Mouse (Mus musculus): ENCODE measurements around the gene Pik3cg.
"Not testable (repeated sequence)": the region's sequence is repeated elsewhere in the genome, so short reads cannot be mapped to it uniquely, and the experiment has no call there.

Gene Pik3cg

GRCm38 (mm10) chr12:32207948-32208891 is at the start of gene Pik3cg:
Pik3cg (minus strand) TSS chr12:32208659.
- DNase-seq: peak; percentile 42

DNA sequence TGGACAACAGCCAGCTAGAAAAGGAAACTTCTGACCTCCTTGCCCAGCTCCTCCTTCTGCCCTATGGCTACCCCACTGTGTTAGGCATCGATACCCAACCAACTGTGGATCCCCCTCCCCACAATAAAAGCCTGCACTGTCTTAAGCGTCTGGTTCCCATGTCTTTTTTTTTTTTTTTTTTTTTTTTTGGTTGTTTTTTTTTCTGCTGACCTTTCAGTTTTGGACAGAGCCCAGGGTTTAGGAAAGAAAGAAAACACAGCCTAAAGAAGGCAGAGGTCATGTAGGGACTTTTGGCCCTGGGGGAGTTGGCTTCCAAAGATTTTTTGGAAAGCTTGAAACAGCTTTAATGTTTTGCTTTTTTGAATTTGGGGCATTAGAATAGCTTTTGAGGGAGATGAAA is 40.0 kb upstream of the Pik3cg start:
- no peak for DNase-seq

DNA sequence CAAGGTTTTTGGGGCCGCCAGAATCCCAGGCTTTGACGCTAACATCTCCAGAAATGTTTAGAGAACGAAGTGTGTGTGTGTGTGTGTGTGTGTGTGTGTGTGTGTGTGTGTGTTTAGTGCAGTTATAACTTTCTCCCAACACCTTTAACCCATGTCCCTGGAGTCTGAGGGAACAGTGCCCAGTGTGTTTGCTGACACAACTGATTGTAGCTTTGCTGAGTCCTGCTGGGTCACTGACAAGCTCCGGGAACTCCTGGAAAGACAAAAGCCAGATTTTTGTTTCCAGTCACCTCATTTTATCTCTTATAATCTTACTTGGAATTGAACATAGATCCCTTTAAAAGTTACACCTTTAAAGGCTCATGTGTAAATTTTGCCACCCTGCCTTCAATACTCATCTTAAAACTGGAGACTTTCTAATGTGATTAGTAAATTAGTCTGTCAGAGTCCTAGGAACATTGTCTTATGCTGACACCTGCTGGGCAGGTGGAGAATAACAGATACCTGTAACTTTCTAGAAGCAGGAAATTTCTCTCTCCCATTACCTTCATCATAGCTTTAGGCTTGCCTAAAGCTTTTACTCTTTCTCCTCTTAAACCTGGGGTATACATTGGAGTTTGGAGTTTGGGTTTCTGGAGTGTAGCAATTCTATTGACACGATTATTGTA is 37.2 kb upstream of the Pik3cg start:
- DNase-seq: peak; percentile 50

DNA sequence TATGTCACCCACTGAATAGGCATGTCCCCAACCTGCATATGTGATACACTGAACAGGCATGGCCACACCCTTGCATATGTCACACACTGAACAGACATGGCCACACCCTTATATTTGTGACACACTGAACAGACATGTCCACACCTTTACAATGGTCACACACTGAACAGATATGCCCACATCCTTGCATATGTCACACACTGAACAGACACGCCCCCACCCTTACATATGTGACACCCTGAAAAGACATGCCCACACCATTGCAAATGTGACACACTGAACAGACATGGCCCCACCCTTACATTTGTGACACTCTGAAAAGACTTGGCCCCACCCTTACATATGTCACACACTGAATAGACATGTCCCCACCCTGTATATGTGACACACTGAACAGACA is 35.1 kb upstream of the Pik3cg start:
- DNase-seq: no peak

DNA sequence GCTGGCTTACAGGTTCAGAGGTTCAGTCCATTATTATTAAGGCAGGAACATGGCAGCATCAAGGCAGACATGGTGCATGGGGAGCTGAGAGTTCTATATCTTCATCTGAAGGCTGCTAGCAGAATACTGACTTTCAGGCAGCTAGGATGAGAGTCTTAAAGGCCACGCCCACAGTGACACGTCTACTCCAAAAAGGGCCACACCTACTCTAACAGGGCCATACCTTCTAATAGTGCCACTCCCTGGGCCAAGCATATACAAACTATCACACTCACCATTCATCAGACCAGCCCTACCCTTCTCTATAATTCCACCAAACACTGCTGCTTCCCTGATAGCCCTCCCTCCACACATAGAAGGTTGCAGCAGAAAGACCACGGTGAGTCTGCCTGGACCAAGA is 30.7 kb upstream of the Pik3cg start:
- DNase-seq: not testable (repeated sequence)

GRCm38 (mm10) chr12:32238433-32238832 is 30.0 kb upstream of the Pik3cg start:
- no peak for DNase-seq

DNA sequence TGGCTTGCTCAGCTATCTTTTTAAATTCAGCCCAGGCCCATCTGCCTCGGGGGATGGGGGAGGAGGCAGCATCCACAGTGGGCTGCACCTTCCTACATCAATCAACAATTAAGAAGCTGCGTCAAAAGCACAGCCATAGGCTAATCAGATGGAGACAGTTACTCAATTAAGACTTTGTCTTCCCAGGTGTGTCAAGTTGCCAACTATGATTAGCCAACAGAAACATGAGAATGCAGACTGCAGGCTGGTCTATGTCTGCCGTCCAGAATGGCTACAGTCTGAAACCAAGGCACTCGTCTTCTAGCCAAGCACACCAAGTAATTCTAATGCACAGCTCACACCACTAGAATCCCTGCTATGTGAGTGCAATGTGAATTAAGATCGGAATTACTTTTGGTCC is 29.4 kb upstream of the Pik3cg start:
- no peak for DNase-seq

DNA sequence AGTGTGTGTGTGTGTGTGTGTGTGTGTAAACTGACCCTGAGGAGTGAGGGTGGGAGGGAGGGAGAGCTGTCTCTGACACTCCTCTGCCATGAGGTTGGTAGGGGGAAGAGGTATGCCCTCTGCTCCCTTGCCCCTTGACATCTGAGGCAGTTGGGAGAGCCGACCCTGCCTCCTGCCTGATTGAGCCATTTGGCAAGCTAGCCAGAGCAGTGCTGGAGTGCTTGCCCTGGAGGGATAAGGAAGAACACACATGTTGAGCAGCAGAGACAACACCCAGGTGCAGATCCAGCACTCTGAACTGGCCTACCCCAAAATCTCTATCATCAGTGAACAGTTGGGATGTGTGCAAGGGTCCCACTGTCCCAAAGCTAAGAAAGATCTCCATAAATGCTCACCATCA is 28.7 kb upstream of the Pik3cg start:
- no peak for DNase-seq

DNA sequence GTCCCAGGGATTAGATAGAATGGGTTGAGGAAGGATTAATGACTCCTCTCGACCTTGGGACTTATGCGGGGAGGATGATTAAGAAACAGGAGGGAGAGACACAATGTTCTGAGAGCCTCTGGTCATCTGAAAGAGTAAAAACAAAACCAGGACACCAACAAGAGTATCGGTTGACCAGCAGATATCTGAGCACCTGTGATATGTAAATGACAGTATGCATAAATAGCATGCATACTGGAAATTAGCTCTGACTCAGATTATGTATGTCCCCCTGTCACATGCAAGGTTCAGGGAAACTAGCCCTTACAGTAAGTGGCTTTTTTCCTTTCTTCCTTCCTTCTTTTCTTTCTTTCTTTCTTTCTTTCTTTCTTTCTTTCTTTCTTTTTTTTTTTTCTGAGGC is 28.0 kb upstream of the Pik3cg start:
- no peak for DNase-seq

- no peak for DNase-seq
Observed at GRCm38 (mm10) chr12:32233871-32234270, 25.4 kb upstream of the Pik3cg start.

GRCm38 (mm10) chr12:32231398-32231797 is 22.9 kb upstream of the Pik3cg start:
- DNase-seq: no peak

DNA sequence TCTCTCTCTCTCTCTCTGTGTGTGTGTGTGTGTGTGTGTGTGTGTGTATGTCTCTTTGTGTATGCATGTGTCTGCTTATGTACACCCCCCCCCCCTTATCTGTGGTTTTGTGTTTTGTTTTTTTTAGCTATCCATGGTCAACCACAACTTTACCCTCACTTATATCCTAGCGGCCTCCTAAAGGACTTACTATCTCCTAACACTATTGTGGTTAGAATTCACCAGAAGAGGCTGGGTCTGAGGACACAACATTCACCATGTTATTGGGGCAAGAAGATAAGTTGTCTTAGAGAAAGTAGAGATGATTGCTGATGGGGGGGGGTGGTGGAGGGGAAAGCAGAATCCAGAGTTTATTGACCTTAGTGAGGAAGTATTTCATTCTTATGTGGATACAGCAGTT is 15.2 kb upstream of the Pik3cg start:
- no peak for DNase-seq

- DNase-seq: no peak
Observed at GRCm38 (mm10) chr12:32222758-32223385, 14.4 kb upstream of the Pik3cg start.

DNA sequence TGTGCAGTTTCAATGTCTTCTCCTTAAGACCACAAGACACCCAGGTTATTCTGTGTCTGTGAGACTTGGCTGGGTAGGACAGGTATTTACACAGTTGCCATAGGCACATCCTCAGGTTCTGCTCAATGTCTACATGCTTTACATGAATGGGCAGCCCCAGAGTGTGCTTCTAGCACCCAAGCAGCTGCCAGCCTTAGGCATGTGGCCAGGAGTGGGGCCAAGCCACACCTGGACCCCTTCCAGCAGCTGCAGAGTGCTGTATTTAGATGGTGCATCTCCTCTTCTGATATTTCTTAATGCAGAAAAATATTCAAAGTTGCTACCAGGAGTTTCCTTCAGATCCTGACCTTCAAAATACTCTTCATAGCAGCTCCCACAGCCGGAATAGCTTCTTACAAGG is 11.9 kb upstream of the Pik3cg start:
- no peak for DNase-seq

GRCm38 (mm10) chr12:32215143-32215542 is 6.7 kb upstream of the Pik3cg start:
- no peak for DNase-seq

DNA sequence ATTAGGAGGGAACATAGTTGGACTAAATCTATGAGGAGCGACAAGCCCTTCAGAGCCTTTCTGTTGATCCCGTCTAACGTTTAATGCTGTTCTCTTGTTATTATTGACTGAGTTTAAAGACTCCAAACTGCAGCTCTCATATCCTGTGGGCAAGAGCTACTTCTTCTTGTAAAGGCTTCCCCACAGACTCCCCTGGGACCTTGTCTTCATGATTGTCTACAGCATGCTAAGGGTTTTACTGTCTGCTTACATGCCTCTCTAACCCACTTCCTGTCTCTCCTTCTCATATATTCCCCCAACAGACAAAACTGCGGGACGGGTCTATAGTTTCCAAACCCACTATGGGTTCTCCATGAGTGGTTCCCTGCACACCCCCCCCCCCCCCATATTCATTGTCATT is 4.2 kb upstream of the Pik3cg start:
- no peak for DNase-seq

DNA sequence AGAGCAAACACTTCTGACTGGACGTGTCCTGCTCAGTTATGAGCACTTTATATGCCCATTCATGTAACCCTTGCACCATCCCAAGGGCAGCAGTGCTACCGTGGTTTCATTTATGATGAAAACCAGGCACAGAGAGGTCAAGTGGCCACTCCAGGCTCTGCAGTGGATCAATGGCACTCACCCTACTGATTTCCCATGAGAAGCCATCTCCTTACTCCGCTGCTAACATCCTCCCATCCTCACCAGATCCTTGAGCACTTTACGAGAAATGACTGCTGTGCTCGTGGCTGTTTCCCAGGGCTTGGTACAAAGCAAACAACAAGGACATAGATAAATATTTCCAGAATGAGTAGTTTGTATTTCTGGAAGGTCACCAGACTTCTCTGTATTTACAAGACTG is 3.7 kb upstream of the Pik3cg start:
- no peak for DNase-seq

GRCm38 (mm10) chr12:32211257-32211656 is 2.8 kb upstream of the Pik3cg start:
- DNase-seq: no peak

DNA sequence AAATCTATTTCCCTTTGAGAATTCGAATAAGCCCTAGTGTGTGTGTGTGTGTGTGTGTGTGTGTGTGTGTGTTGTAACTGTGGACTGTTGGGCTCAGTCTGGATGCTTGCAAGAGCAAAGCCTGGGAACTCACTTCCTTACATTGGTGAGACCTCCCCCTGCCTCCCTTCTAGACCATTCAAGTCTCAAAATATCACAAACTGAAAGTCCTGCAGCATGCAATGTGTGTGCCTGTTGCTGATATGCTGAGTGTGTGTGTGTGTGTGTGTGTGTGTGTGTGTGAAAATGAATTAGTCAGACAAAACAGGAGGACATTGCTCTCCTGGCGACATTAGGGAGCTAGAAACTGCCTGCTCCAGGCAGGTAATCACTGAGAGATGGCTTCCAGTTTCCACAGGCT is 492 bp upstream of the Pik3cg start:
- DNase-seq: no peak

GRCm38 (mm10) chr12:32207141-32207540 is 1.3 kb downstream of the Pik3cg start:
- DNase-seq: no peak

GRCm38 (mm10) chr12:32203695-32204094 is 4.8 kb downstream of the Pik3cg start:
- DNase-seq: no peak

DNA sequence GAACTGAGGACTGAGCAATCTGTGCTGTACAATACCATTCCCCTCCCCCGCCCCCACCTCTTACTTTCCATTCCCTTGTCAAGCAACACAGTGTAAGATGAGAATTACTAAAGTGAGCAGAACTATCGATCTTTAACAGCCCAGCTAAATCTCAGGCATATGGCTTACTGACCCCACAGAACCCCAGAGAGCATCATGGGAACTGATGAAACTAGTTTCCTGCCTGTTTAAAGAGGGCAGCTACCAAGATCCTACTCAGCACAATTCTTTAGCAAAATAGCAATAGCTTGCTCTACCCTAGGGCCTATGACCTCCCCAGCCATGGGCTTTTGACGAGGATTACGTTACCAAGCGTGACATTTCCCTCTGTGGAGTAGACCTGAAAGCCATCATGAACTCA is 5.9 kb downstream of the Pik3cg start:
- no peak for DNase-seq

- DNase-seq: no peak
Observed at GRCm38 (mm10) chr12:32201932-32202331, 6.5 kb downstream of the Pik3cg start.

GRCm38 (mm10) chr12:32201070-32201585 is 7.3 kb downstream of the Pik3cg start:
- DNase-seq: no peak
